11 mouse cellular contexts compared by ENCODE assay signal in the genomic region with DNA sequence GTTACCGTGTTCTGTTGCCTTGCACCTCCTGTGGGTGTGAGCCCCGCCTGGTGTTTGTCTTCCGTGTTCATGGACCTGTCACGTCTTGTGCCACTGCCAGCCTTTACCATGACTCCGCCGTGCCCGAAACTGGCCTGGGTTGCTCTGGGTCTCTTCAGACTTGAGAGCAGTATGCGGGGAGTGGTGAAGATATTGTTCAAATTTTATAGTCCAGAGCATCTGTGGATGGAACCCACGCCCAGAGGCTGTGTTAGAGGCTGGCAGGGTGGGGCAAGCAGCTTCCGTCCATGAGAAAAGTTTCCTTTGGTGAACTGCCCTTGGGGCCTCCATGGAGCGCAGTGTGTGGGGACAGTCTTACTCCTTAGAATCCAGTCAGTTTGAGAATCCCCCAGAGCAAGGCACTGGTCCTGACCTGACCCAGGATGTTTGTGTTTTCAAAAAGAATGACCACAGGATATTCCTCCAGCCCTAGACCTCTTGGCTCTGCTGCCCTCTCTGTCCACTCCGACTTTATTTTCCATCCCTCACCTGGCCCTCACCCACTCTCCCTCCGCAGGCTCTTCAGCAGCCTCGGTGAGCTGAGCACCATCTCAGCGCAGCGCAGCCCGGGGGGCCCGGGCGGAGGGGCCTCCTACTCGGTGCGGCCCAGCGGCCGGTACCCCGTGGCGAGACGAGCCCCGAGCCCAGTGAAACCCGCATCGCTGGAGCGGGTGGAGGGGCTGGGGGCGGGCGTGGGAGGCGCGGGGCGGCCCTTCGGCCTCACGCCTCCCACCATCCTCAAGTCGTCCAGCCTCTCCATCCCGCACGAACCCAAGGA. TPM values are rescaled to one million over a fixed set of nuclear protein-coding genes. Genes with fewer than 3 reads are reported as not detected.
DNase-seq lines count a peak whose midpoint lies in the region; ATAC-seq and TF ChIP-seq lines count a peak whose summit lies in the region.
"Had no signal": no experiment of that assay in that cellular context is flagged by ENCODE, and none has a peak within 500 bp of the region (broad histone marks: within the 10 kb centered on the region; RNA-seq: fewer than 3 reads in every experiment).

No protein-coding gene starts in this region.

- peak overlapping the region; percentile 31 for H3K4me3 ChIP-seq in kidney, embryonic 14.5 days (ENCODE audit: low read length)
- peak overlapping the region; percentile 26 for H3K4me3 ChIP-seq in embryonic facial prominence, embryonic 14.5 days (ENCODE audit: low read depth, low read length)
- H3K4me3 ChIP-seq in hindbrain, embryonic 13.5 days: peak overlapping the region; percentile 22
- H3K4me3 ChIP-seq in midbrain, postnatal 0 days (ENCODE audit: low read depth, low read length): no peak overlapping the region

- peaks cover 2% of the 10 kb centered on the region; the same call in 1 of the 2 replicates for H3K36me3 ChIP-seq in kidney, embryonic 14.5 days (ENCODE audit: control insufficient read depth, insufficient read depth, low read length)
- 0 out of 2 replicates have a peak, but pooled peaks cover 5% of the 10 kb centered on the region for H3K36me3 ChIP-seq in embryonic facial prominence, embryonic 14.5 days (ENCODE audit: control insufficient read depth, insufficient read depth, low read length)
- peaks cover 20% of the 10 kb centered on the region for H3K36me3 ChIP-seq in hindbrain, embryonic 13.5 days
- H3K36me3 ChIP-seq in midbrain, postnatal 0 days (ENCODE audit: insufficient read depth, low read length): peaks cover 15% of the 10 kb centered on the region

- no peak for DNase-seq in kidney, postnatal 36 days
- no peak for DNase-seq in embryonic facial prominence, embryonic 14.5 days (ENCODE audit: low spot score)
- DNase-seq in midbrain, postnatal 0 days (ENCODE audit: low spot score): no peak
- DNase-seq in spleen, postnatal 14 days (ENCODE audit: low spot score in 2 of 2): no peak
- DNase-seq in frontal cortex, adult 2 months (ENCODE audit: extremely low spot score in 1 of 2, low spot score in 1 of 2): no peak
- no peak for DNase-seq in right cerebral cortex, postnatal 14 days
- DNase-seq: layer of hippocampus, adult 9-11 months had no signal

- H3K9me3 ChIP-seq in kidney, embryonic 14.5 days (ENCODE audit: control insufficient read depth, low read length): no peaks in the 10 kb centered on the region
- no peaks in the 10 kb centered on the region for H3K9me3 ChIP-seq in embryonic facial prominence, embryonic 14.5 days (ENCODE audit: control insufficient read depth, low read length)
- H3K9me3 ChIP-seq in hindbrain, embryonic 13.5 days: no peaks in the 10 kb centered on the region
- no peaks in the 10 kb centered on the region for H3K9me3 ChIP-seq in midbrain, postnatal 0 days (ENCODE audit: low read length)

- ATAC-seq in kidney, embryonic 14.5 days (ENCODE audit: low FRiP score, low TSS enrichment): peak; percentile 14; the same call in 1 of the 2 replicates
- ATAC-seq in embryonic facial prominence, embryonic 14.5 days (ENCODE audit: low read depth): no peak
- ATAC-seq in hindbrain, embryonic 13.5 days (ENCODE audit: low FRiP score): no peak
- no peak for ATAC-seq in midbrain, postnatal 0 days (ENCODE audit: low FRiP score)
- ATAC-seq: Patski had no signal

- no peak for TF ChIP-seq CTCF in midbrain, postnatal 0 days (IDR thresholded peaks at IDR 0.05)

- no peak overlapping the region for H3K27ac ChIP-seq in kidney, embryonic 14.5 days (ENCODE audit: low read depth, low read length)
- no peak overlapping the region for H3K27ac ChIP-seq in embryonic facial prominence, embryonic 14.5 days (replicated peaks; ENCODE audit: low read depth, low read length)
- no peak overlapping the region for H3K27ac ChIP-seq in hindbrain, embryonic 13.5 days
- no peak overlapping the region for H3K27ac ChIP-seq in midbrain, postnatal 0 days (ENCODE audit: low read depth, low read length)

- no peak overlapping the region for H3K9ac ChIP-seq in kidney, embryonic 14.5 days (ENCODE audit: low read depth, low read length)
- H3K9ac ChIP-seq in embryonic facial prominence, embryonic 14.5 days (ENCODE audit: low read depth, low read length): peak overlapping the region; percentile 22; the same call in 1 of the 2 replicates
- H3K9ac ChIP-seq in hindbrain, embryonic 13.5 days: 0 out of 2 replicates have a peak overlapping the region, but pooled peaks have one; percentile 35
- H3K9ac ChIP-seq in midbrain, postnatal 0 days (replicated peaks; ENCODE audit: low read length, poor library complexity, severe bottlenecking): 0 out of 2 replicates have a peak overlapping the region, but pooled peaks have one; percentile 24

- peaks cover 20% of the 10 kb centered on the region for H3K4me1 ChIP-seq in kidney, embryonic 14.5 days (ENCODE audit: control insufficient read depth, insufficient read depth, low read length)
- H3K4me1 ChIP-seq in embryonic facial prominence, embryonic 14.5 days (ENCODE audit: control insufficient read depth, insufficient read depth, low read length): peaks cover 17% of the 10 kb centered on the region; the same call in 1 of the 2 replicates
- H3K4me1 ChIP-seq in hindbrain, embryonic 13.5 days (replicated peaks): peaks cover 33% of the 10 kb centered on the region
- H3K4me1 ChIP-seq in midbrain, postnatal 0 days (ENCODE audit: insufficient read depth, low read length): no peaks in the 10 kb centered on the region

- H3K4me2 ChIP-seq in kidney, embryonic 14.5 days (replicated peaks; ENCODE audit: low read depth, low read length): peak overlapping the region; percentile 45
- peak overlapping the region; percentile 49 for H3K4me2 ChIP-seq in embryonic facial prominence, embryonic 14.5 days (ENCODE audit: low read depth, low read length)
- H3K4me2 ChIP-seq in hindbrain, embryonic 13.5 days: peak overlapping the region; percentile 43
- H3K4me2 ChIP-seq in midbrain, postnatal 0 days (ENCODE audit: low read depth, low read length, poor library complexity, severe bottlenecking): peak overlapping the region; percentile 4; the same call in 1 of the 2 replicates

- peaks cover 35% of the 10 kb centered on the region for H3K27me3 ChIP-seq in kidney, embryonic 14.5 days (ENCODE audit: control insufficient read depth, insufficient read depth, low read length)
- H3K27me3 ChIP-seq in embryonic facial prominence, embryonic 14.5 days (replicated peaks; ENCODE audit: control insufficient read depth, insufficient read depth, low read length): peaks cover 39% of the 10 kb centered on the region
- H3K27me3 ChIP-seq in hindbrain, embryonic 13.5 days: peaks cover 54% of the 10 kb centered on the region
- no peaks in the 10 kb centered on the region for H3K27me3 ChIP-seq in midbrain, postnatal 0 days (ENCODE audit: insufficient read depth, low read length)

- 14% methylated on average over 40 of the region's 40 CpGs for WGBS in kidney, embryonic 14.5 days
- WGBS in embryonic facial prominence, embryonic 14.5 days: 14% methylated on average over 38 of the region's 40 CpGs
- WGBS in hindbrain, embryonic 13.5 days: 10% methylated on average over 40 of the region's 40 CpGs
- 25% methylated on average over 37 of the region's 40 CpGs for WGBS in midbrain, postnatal 0 days

RNA-seq across cellular contexts. Expression of gene Acr, which starts 10.7 kb away (rescaled TPM):
- polyA plus RNA-seq in kidney, embryonic 14.5 days (2014; fragmentation: Nextera tagmentation; extraction: Ambion mirVana): 0.32 TPM in 1 of 2 replicates, not detected in the other
- 0.22 and 0.38 TPM in 2 replicates for polyA plus RNA-seq in embryonic facial prominence, embryonic 14.5 days (2014; fragmentation: Nextera tagmentation; extraction: Ambion mirVana)
- 1.5 and 2.0 TPM in 2 replicates for polyA plus RNA-seq in hindbrain, embryonic 13.5 days (2015; fragmentation: Nextera tagmentation; extraction: Ambion mirVana)
- 1.7 and 3.5 TPM in 2 replicates for total RNA-seq in midbrain, postnatal 0 days (2014; rRNA removed)
- 2.0 and 3.1 TPM in 2 replicates for polyA plus RNA-seq in midbrain, postnatal 0 days (2015; fragmentation: Nextera tagmentation; extraction: Ambion mirVana)
- polyA plus RNA-seq in frontal cortex, adult 2 months (2012; rRNA removed): 4.2 TPM in 2 replicates
- total RNA-seq: common myeloid progenitor, adult 5-6 weeks had no signal
- polyA plus RNA-seq: Patski had no signal

RNA-seq across cellular contexts. Expression of gene Rabl2, which starts 34.3 kb away (rescaled TPM):
- polyA plus RNA-seq in kidney, embryonic 14.5 days (2014; fragmentation: Nextera tagmentation; extraction: Ambion mirVana): 66.2 and 66.9 TPM in 2 replicates
- 44.4 and 45.7 TPM in 2 replicates for polyA plus RNA-seq in embryonic facial prominence, embryonic 14.5 days (2014; fragmentation: Nextera tagmentation; extraction: Ambion mirVana)
- polyA plus RNA-seq in hindbrain, embryonic 13.5 days (2015; fragmentation: Nextera tagmentation; extraction: Ambion mirVana): 72.5 and 73.7 TPM in 2 replicates
- total RNA-seq in midbrain, postnatal 0 days (2014; rRNA removed): 48.2 and 49.7 TPM in 2 replicates
- 68.1 and 70.1 TPM in 2 replicates for polyA plus RNA-seq in midbrain, postnatal 0 days (2015; fragmentation: Nextera tagmentation; extraction: Ambion mirVana)
- polyA plus RNA-seq in frontal cortex, adult 2 months (2012; rRNA removed): 74.5 and 82.6 TPM in 2 replicates

RNA-seq across cellular contexts. Expression of gene Shank3, which starts 58.0 kb away (rescaled TPM):
- polyA plus RNA-seq in kidney, embryonic 14.5 days (2014; fragmentation: Nextera tagmentation; extraction: Ambion mirVana): 2.5 and 3.0 TPM in 2 replicates
- 1.9 and 2.0 TPM in 2 replicates for polyA plus RNA-seq in embryonic facial prominence, embryonic 14.5 days (2014; fragmentation: Nextera tagmentation; extraction: Ambion mirVana)
- polyA plus RNA-seq in hindbrain, embryonic 13.5 days (2015; fragmentation: Nextera tagmentation; extraction: Ambion mirVana): 11.0 and 12.1 TPM in 2 replicates
- 61.5 and 63.2 TPM in 2 replicates for total RNA-seq in midbrain, postnatal 0 days (2014; rRNA removed)
- polyA plus RNA-seq in midbrain, postnatal 0 days (2015; fragmentation: Nextera tagmentation; extraction: Ambion mirVana): 8.1 and 12.6 TPM in 2 replicates
- polyA plus RNA-seq in frontal cortex, adult 2 months (2012; rRNA removed): 76.4 and 84.0 TPM in 2 replicates
